Mouse (Mus musculus) thymus, postnatal 36 days (tissue): ENCODE data around the gene Scfd2.

ENCODE experiments used
- DNase-seq, 2 experiments: peaks; one replicate each; pipeline ENCODE4 v3.0.0; 2022; ENCODE audit warnings: mixed read lengths in 2 of 2

The Scfd2 gene

DNA sequence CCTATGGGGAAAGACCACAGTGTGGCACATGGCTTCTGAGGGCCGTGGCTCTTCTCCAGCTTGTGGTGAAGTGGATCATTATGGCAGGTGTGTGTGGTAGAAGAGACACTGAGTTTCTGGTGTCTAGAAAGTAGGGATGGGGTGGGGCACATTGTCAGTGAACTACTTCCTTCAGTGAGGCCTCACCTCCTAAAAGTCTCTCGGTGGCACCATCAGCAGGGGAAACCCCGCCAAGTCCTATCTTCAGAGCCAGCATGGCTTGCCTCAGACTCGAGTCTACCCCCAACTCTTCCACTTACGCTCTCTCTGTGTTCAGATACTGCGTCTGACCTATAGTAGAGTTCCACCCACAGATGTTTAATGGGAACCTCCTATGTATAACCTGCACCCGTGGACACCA, 297.8 kb downstream of the Scfd2 start:
- no peak for DNase-seq

DNA sequence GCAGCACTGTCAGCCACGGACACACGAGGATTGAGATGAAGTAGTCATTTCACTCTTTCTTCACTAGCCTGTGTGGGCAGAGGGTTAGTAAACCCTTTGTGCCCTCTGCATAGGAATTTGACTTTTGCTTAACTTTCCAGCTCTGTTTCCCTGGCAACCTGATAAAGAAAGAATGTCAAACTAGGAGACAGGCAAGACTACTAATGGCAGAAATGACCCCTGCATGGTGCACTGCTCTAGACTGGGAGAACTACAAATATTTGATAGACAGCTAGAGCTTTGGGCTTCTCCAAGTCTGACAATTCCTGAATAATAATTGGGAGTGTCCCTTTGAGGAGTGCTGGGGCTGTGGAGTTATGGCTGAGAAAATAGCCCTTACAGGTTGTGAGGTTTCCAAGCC, 301.0 kb downstream of the Scfd2 start:
- DNase-seq = no peak

GRCm38 (mm10) chr5:74229775-74230413, 301.7 kb downstream of the Scfd2 start:
- DNase-seq = no peak

DNA sequence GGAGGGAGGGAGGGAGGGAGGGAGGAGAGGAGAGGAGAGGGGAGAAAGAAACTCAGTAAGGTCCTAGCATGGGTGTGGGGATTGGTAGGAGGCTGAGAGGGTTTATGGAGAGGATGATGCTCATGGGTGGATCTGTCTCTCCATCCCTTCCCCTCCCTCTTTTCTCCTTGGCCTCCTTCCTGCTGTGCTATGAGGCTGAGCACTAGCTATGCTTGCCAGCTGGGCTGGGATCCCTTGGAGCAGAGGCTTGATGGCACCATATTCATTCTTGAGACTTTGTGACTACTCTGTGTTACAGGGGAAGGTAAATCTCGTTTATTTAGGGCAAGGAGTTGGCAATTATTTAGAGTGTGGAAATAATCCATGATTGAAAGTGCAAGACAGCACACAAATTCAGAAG, 302.6 kb downstream of the Scfd2 start:
- DNase-seq = no peak

DNA sequence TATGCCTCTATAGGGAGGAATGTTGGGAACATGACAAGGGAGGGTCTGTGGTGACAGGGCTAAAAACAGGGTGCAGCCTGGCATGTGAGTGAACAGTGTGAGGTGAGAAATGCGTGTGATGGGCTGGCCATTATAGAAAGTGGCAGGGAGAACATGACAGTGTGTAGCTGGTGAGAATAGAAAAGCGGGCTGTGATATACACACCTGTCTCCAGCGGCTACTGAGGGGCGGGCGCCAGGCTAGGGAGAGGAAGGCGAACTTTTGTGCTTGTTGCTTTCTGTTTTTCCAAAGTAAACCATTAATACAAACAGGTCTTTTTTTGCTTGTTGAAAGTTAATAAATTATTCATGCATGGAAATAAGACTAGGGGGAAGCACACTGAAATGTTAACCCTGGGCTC, 304.2 kb downstream of the Scfd2 start:
- DNase-seq = no peak

DNA sequence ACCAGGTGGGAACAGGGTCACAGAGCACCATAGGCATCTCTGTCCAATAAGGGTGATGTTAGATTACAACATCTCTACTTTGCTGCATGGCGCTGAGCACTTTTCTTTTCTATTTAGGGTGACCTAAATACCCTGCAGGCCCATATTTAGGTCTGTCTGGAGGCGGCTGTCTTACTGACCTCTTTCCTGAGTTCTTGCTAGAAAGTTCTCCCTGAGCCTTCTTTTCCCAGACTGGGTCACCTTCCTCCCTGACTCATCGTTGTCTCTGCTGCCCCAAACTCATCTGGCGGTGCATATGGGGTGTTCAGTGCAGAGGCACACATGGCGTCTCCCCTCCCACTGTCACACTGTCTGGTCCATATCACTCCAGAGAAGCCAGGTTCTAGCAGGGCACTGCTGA, 305.4 kb downstream of the Scfd2 start:
- no peak for DNase-seq

DNA sequence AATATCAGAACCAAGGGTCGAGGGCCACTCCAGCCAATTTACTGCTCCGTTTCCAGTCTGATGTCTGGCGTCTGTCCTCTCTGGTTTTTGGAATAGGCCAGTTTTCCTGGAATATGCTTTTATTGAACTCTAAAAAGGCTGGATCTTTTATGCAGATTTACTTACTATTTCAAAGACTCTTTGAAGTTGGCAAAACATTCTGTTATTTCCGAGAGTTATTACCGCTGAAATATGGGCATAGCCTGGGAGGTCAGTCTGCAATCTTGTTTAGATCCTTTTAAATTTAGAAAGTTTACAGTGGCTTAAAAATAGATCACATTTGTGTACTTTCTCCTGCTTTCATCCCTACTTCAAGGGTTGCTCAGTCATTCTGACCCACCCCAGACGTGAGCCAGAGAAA, 307.1 kb downstream of the Scfd2 start:
- no peak for DNase-seq

DNA sequence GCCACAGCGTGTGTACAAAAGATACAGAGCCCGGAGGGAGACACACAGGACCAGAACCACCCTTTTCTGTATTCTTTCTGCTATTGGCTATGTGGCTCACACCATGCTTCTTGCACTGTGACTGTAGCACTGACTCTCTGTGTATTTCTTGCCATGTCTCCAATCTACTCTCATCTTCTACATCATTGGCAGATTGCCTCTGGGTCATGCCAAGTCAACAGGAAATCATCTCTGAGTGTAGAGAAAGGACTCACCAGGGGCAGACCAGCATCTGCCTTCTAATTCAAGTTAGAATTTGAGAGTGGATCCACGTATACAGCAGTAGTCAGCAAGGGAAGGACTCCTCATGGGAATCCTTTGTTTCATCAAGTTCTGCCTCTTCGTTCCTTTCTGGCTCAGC, 308.9 kb downstream of the Scfd2 start:
- DNase-seq = no peak

- DNase-seq = no peak
Observed at GRCm38 (mm10) chr5:74218524-74218923, 313.0 kb downstream of the Scfd2 start.

DNA sequence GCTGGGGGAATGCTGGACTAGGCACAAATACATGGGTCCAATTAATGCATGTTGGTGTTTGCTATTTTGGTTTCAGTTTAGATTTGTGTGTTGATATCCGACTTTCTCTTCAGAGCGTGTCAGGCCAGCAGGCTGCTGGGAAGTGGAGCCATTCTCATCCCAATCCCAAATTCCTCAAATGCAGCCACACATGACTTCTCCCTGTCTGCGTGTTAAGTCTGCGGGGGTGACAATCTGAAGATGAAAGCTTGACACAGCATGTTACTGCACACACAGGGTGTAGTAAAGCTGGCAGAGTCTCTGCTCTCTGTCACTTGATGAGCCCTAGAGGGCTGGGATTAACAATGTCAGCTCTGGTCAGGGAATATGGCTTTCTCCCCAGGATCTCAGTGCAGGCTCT, 316.4 kb downstream of the Scfd2 start:
- no peak for DNase-seq

DNA sequence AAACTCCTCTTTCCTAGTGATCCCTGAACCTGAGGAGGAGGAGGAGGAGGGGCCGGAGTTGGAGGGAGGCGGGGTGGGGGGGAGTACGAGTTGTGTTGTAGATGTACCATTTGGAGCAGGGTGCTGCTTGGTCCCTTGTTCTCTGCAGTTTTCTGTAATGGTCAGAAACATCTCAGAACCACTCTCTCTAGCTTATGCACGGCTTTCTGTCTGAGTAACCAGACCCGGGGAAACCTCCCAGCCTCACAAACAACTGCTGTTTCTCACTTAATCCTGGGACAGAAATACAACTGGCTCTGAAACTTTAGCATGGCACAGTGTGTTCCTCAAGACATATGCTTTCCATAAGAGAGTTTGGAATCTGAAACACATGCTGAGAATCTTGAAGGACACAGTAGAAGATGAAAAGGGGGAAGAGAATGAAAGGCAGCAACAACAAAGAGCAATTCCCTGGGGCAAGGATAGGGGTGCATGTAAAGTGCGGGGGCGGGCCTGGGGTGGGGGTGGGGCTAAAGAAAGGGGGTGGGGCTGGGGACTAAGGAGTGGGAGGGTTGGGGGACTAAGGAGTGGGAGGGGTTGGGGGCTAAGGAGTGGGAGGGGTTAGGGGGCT, 317.0 kb downstream of the Scfd2 start:
- no peak for DNase-seq

DNA sequence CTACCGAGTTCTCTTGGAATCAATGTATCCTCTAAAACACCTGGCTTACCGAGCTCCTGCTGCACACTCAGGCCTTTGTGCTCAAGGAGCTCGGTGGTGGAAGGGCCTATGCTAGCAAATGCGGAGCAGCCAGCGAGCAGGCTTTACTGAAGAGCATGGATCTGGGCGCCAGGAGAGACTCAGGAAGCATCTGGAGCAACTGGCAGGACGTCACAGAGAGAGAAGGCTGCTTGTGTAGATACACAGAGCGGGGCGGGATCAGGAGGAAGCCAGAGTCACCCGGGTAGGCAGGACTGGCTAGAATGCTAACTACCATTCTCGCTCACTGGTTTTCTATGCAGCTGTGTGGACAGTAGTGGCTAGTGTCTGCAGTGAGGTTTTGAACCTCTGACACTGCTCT, 320.2 kb downstream of the Scfd2 start:
- DNase-seq = no peak

GRCm38 (mm10) chr5:74209640-74210039, 321.9 kb downstream of the Scfd2 start:
- DNase-seq = no peak

- DNase-seq = no peak
Observed at GRCm38 (mm10) chr5:74208438-74208837, 323.1 kb downstream of the Scfd2 start.

GRCm38 (mm10) chr5:74207209-74207608, 324.4 kb downstream of the Scfd2 start:
- DNase-seq = no peak

- DNase-seq = no peak
Observed at GRCm38 (mm10) chr5:74206649-74207048, 324.9 kb downstream of the Scfd2 start.

- no peak for DNase-seq
Observed at GRCm38 (mm10) chr5:74206038-74206437, 325.5 kb downstream of the Scfd2 start.

- DNase-seq = no peak
Observed at GRCm38 (mm10) chr5:74205509-74205908, 326.1 kb downstream of the Scfd2 start.

- DNase-seq = no peak
Observed at GRCm38 (mm10) chr5:74204465-74204864, 327.1 kb downstream of the Scfd2 start.

- DNase-seq = no peak
Observed at GRCm38 (mm10) chr5:74202515-74202914, 329.0 kb downstream of the Scfd2 start.

- DNase-seq = no peak
Observed at GRCm38 (mm10) chr5:74201570-74202357, 329.8 kb downstream of the Scfd2 start.

GRCm38 (mm10) chr5:74200481-74200880, 331.1 kb downstream of the Scfd2 start:
- peak; percentile 64 for DNase-seq

DNA sequence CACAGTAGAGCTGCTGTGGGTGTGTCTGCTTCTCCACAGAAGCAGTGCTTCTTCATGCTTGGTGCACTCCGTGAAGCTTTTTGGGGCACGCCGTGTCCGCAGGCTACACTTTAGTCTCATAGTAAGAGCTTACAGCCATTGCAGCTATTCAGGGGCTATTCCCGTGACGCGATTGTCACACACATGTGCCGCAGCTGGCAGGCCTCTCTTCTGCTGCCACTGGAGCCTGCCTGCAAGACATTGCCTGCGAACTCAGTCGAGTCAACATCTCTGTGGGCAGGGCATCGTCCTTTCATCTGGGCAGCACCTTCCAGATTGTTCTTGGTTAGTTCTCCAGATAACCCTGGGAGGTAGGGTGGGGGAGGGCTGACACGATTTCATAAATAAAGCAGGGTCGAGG, 331.8 kb downstream of the Scfd2 start:
- peak in 1 of 2 experiments; percentile 18 for DNase-seq

- no peak for DNase-seq
Observed at GRCm38 (mm10) chr5:74198446-74198845, 333.1 kb downstream of the Scfd2 start.
